26 mouse cellular contexts compared by ENCODE assay signal in genomic region chr13:57372141-57372700, GRCm38 (mm10).
A peak's percentile ranks its signal among the peaks of the same experiment; 100 is the strongest.
DNase-seq lines count a peak whose midpoint lies in the region; ATAC-seq and TF ChIP-seq lines count a peak whose summit lies in the region.
"Had no signal": no experiment of that assay in that cellular context is flagged by ENCODE, and none has a peak within 500 bp of the region (broad histone marks: within the 10 kb centered on the region; RNA-seq: fewer than 3 reads in every experiment).

No protein-coding gene starts in this region.

- H3K27ac ChIP-seq in cortical plate, adult 2 months (ENCODE audit: insufficient read depth, low read length): no peak overlapping the region
- no peak overlapping the region for H3K27ac ChIP-seq in liver, embryonic 12.5 days
- H3K27ac ChIP-seq: heart, embryonic 10.5 days; hindbrain, embryonic 15.5 days; kidney, postnatal 0 days; liver, embryonic 14.5 days; lung, embryonic 15.5 days had no signal

- H3K9me3 ChIP-seq in liver, embryonic 12.5 days (replicated peaks): no peaks in the 10 kb centered on the region
- H3K9me3 ChIP-seq: heart, embryonic 10.5 days; hindbrain, embryonic 15.5 days; lung, embryonic 15.5 days had no signal

- H3K4me2 ChIP-seq in liver, embryonic 12.5 days: no peak overlapping the region
- H3K4me2 ChIP-seq: hindbrain, embryonic 15.5 days; lung, embryonic 15.5 days had no signal

- no peak for TF ChIP-seq CTCF in cortical plate, adult 2 months (IDR thresholded peaks at IDR 0.05; ENCODE audit: extremely low read depth, insufficient read depth, low read length)

- no peaks in the 10 kb centered on the region for H3K4me1 ChIP-seq in cortical plate, adult 2 months (ENCODE audit: control insufficient read depth, insufficient read depth, low read length)
- no peaks in the 10 kb centered on the region for H3K4me1 ChIP-seq in liver, embryonic 12.5 days
- H3K4me1 ChIP-seq: heart, embryonic 10.5 days; hindbrain, embryonic 15.5 days; lung, embryonic 15.5 days had no signal

- no peaks in the 10 kb centered on the region for H3K27me3 ChIP-seq in liver, embryonic 12.5 days (replicated peaks)
- H3K27me3 ChIP-seq: CH12.LX; hindbrain, embryonic 15.5 days; lung, embryonic 15.5 days had no signal

- no peak for TF ChIP-seq POLR2A in cortical plate, adult 2 months (IDR thresholded peaks at IDR 0.05; ENCODE audit: extremely low read depth, insufficient read depth, low read length)

- peak overlapping the region; percentile 2; the same call in 1 of the 2 replicates for H3K4me3 ChIP-seq in cortical plate, adult 2 months (ENCODE audit: insufficient read depth, low read length)
- no peak overlapping the region for H3K4me3 ChIP-seq in liver, embryonic 12.5 days
- H3K4me3 ChIP-seq: heart, embryonic 10.5 days; hindbrain, embryonic 15.5 days; lung, embryonic 15.5 days; myocyte had no signal

- 73% methylated on average over 14 of the region's 14 CpGs for WGBS in liver, embryonic 12.5 days (ENCODE audit: insufficient replicate concordance)

- H3K36me3 ChIP-seq in liver, embryonic 12.5 days: no peaks in the 10 kb centered on the region
- H3K36me3 ChIP-seq: heart, embryonic 10.5 days; hindbrain, embryonic 15.5 days; lung, embryonic 15.5 days had no signal

- intact Hi-C loops in left cerebral cortex, postnatal 10 days (cut with DNase I): no loop called here

- DNase-seq in left cerebral cortex, adult 18-20 months (ENCODE audit: low spot score in 2 of 2): peak; percentile 7 to 13
- no peak for DNase-seq in left cerebral cortex, postnatal 10 days (ENCODE audit: extremely low spot score in 1 of 2, low spot score in 2 of 2)
- peak; percentile 64 for DNase-seq in 3134 (ENCODE audit: extremely low read depth, insufficient read length, low spot score)
- peak; percentile 77 for DNase-seq in ES-CJ7 (ENCODE audit: low read depth, low spot score)
- no peak for DNase-seq in layer of hippocampus, postnatal 14 days (ENCODE audit: low spot score in 2 of 2)
- DNase-seq: adrenal gland, adult 8-10 months; B cell, adult 2 months; cerebellum, adult 18-20 months; cerebellum, postnatal 25 days; heart, postnatal 4 days; kidney, adult 2 months; layer of hippocampus, adult 9-11 months; lung, postnatal 4 days; spleen, adult 18-20 months had no signal

- H3K9ac ChIP-seq in liver, embryonic 12.5 days: no peak overlapping the region
- H3K9ac ChIP-seq: hindbrain, embryonic 15.5 days; liver, embryonic 14.5 days; lung, embryonic 15.5 days had no signal

- ATAC-seq in liver, embryonic 12.5 days: no peak
- ATAC-seq: activated CD4-positive, CD25-positive, alpha-beta regulatory T cell, adult 4 months; forebrain, embryonic 14.5 days; midbrain, embryonic 16.5 days had no signal

Comparison
In these comparisons a context has a peak if more than half of its experiments do, and no peak if none do; other contexts are left out.
1. DNase-seq: peak in left cerebral cortex, adult 18-20 months (2 of 2), 3134 (single experiment) and ES-CJ7 (single experiment); none in left cerebral cortex, postnatal 10 days (0 of 2) and layer of hippocampus, postnatal 14 days (0 of 2).